In the genomic region with DNA sequence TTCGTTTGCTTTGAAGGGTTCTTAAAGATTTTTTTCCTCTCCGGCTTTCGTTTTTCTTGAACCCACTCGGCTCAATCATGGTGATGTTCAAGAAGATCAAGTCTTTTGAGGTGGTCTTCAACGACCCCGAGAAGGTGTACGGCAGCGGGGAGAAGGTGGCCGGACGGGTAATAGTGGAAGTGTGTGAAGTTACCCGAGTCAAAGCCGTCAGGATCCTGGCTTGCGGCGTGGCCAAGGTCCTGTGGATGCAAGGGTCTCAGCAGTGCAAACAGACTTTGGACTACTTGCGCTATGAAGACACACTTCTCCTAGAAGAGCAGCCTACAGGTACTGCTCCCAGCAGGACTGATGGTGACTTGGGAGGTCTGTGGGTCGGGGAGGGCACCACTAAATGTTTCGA, we compare ENCODE assay signal across 8 mouse cellular contexts. TPM values are rescaled to one million over a fixed set of nuclear protein-coding genes. Genes with fewer than 3 reads are reported as not detected.
DNase-seq lines count a peak whose midpoint lies in the region; ATAC-seq and TF ChIP-seq lines count a peak whose summit lies in the region.

No protein-coding gene starts in this region.

- WGBS in spleen, adult 2 months, result under 1% methylated on average over 17 of the region's 17 CpGs
- under 1% methylated on average over 17 of the region's 17 CpGs for WGBS in intestine, postnatal 0 days
- 1% methylated on average over 15 of the region's 17 CpGs for WGBS in macrophage (ENCODE audit: missing documents)

- H3K9ac ChIP-seq in intestine, postnatal 0 days (ENCODE audit: low read depth, low read length), result peak overlapping the region; percentile 90

- no peak for TF ChIP-seq POLR2A in spleen, adult 2 months (IDR thresholded peaks at IDR 0.05; ENCODE audit: low read depth, low read length)

- H3K27me3 ChIP-seq in spleen, adult 2 months (ENCODE audit: control insufficient read depth, insufficient read depth, low read length), result no peaks in the 10 kb centered on the region
- H3K27me3 ChIP-seq in erythroblast, embryonic 14.5 days (ENCODE audit: control insufficient read depth), result no peaks in the 10 kb centered on the region
- no peaks in the 10 kb centered on the region for H3K27me3 ChIP-seq in intestine, postnatal 0 days (replicated peaks; ENCODE audit: control insufficient read depth, insufficient read depth, low read length)

- peaks cover 27% of the 10 kb centered on the region; the same call in 1 of the 2 replicates for H3K4me1 ChIP-seq in spleen, adult 2 months (ENCODE audit: control insufficient read depth, insufficient read depth, insufficient read length)
- H3K4me1 ChIP-seq in erythroblast, embryonic 14.5 days (ENCODE audit: control insufficient read depth), result peaks cover 43% of the 10 kb centered on the region
- no peaks in the 10 kb centered on the region for H3K4me1 ChIP-seq in intestine, postnatal 0 days (replicated peaks; ENCODE audit: control insufficient read depth, insufficient read depth, low read length)

- H3K79me2 ChIP-seq in macrophage (ENCODE audit: inconsistent target), result peaks cover 60% of the 10 kb centered on the region

- TF ChIP-seq CTCF in spleen, adult 2 months (IDR thresholded peaks at IDR 0.05; ENCODE audit: extremely low read depth, insufficient read depth, insufficient read length, insufficient replicate concordance), result no peak
- TF ChIP-seq CTCF in intestine, postnatal 0 days (IDR thresholded peaks at IDR 0.05; ENCODE audit: low read depth), result no peak

- peak in 1 of 2 experiments; percentile 35 for DNase-seq in spleen, adult 2 months (ENCODE audit: low read depth in 1 of 2, low spot score in 2 of 2)
- no peak for DNase-seq in spleen, postnatal 14 days (ENCODE audit: low spot score in 2 of 2)
- no peak for DNase-seq in frontal cortex, postnatal 14 days (ENCODE audit: low spot score in 2 of 2)
- no peak for DNase-seq in adrenal gland, adult 18-20 months (ENCODE audit: low spot score in 2 of 2)

- 0 out of 2 replicates have a peak, but pooled peaks have one; percentile 5 for ATAC-seq in intestine, postnatal 0 days
- no peak for ATAC-seq in granulocyte monocyte progenitor cell, adult 5-6 weeks (replicated peaks; ENCODE audit: poor library complexity, severe bottlenecking)

- peak overlapping the region; percentile 72 for H3K4me2 ChIP-seq in intestine, postnatal 0 days (replicated peaks; ENCODE audit: low read depth)

- H3K9me3 ChIP-seq in erythroblast, embryonic 14.5 days (ENCODE audit: control insufficient read depth, low read length), result no peaks in the 10 kb centered on the region
- H3K9me3 ChIP-seq in intestine, postnatal 0 days (ENCODE audit: control insufficient read depth), result no peaks in the 10 kb centered on the region

- peak overlapping the region; percentile 99 for H3K4me3 ChIP-seq in spleen, adult 2 months (ENCODE audit: extremely low read depth, insufficient read depth, insufficient read length)
- peak overlapping the region; percentile 100 for H3K4me3 ChIP-seq in erythroblast, embryonic 14.5 days (replicated peaks)
- H3K4me3 ChIP-seq in intestine, postnatal 0 days (ENCODE audit: low read depth, low read length), result peak overlapping the region; percentile 65
- H3K4me3 ChIP-seq in macrophage (ENCODE audit: inconsistent target), result peak overlapping the region; percentile 98

- peaks cover 26% of the 10 kb centered on the region for H3K36me3 ChIP-seq in spleen, adult 2 months (ENCODE audit: control insufficient read depth, insufficient read depth, low read length)
- peaks cover 35% of the 10 kb centered on the region for H3K36me3 ChIP-seq in erythroblast, embryonic 14.5 days (ENCODE audit: control insufficient read depth)
- H3K36me3 ChIP-seq in intestine, postnatal 0 days (ENCODE audit: control insufficient read depth, insufficient read depth), result peaks cover 25% of the 10 kb centered on the region
- H3K36me3 ChIP-seq in macrophage (ENCODE audit: inconsistent target), result peaks cover 17% of the 10 kb centered on the region; the same call in 1 of the 2 replicates

- H3K27ac ChIP-seq in spleen, adult 2 months (ENCODE audit: insufficient read depth, low read length), result peak overlapping the region; percentile 99
- H3K27ac ChIP-seq in intestine, postnatal 0 days (ENCODE audit: low read depth, low read length), result peak overlapping the region; percentile 92
- peak overlapping the region; percentile 100 for H3K27ac ChIP-seq in macrophage

RNA-seq across cellular contexts. Expression of a gene that starts 0.4 kb away (rescaled TPM):
- 423 and 439 TPM in 2 replicates for polyA plus RNA-seq in spleen, adult 2 months (2012; rRNA removed)
- polyA plus RNA-seq in erythroblast, embryonic 14.5 days (2012), result 0.76 and 1.4 TPM in 2 replicates
- 244 and 254 TPM in 2 replicates for polyA plus RNA-seq in intestine, postnatal 0 days (2015; fragmentation: Nextera tagmentation; extraction: Ambion mirVana)
- 100 to 1,000 TPM in 9 of 26 experiments, 10 to 100 TPM in 16, 1 to 10 TPM in 1; 8.8 to 741 (median 70.0) TPM for total RNA-seq in macrophage (2018; cell fraction: chromatin; rRNA removed)
- 100 to 1,000 TPM in 16 of 26 experiments, 10 to 100 TPM in 10; 12.9 to 504 (median 163) TPM for total RNA-seq in macrophage (2018; cell fraction: cytosol; rRNA removed)
- total RNA-seq in macrophage (2018; cell fraction: nucleus; rRNA removed), result 100 to 1,000 TPM in 11 of 26 experiments, 10 to 100 TPM in 15; 14.5 to 587 (median 82.2) TPM
- 198 to 536 TPM (median 239 TPM) in 3 replicates for polyA plus RNA-seq in macrophage (2018)
- total RNA-seq in granulocyte monocyte progenitor cell, adult 5-6 weeks (2014; fragmentation: Nextera tagmentation), result 80.1 and 110 TPM in 2 replicates
- total RNA-seq in granulocyte monocyte progenitor cell, adult 5-6 weeks (2017), result 79.0 and 80.5 TPM in 2 replicates
- 100 to 1,000 TPM; 539 to 784 TPM for total RNA-seq in adrenal gland, adult 18-20 months (2021)

RNA-seq across cellular contexts. Expression of a gene that starts 18.6 kb away (rescaled TPM):
- polyA plus RNA-seq in spleen, adult 2 months (2012; rRNA removed), result 0.18 TPM in 1 of 2 replicates, not detected in the other
- not detected in 2 replicates for polyA plus RNA-seq in erythroblast, embryonic 14.5 days (2012)
- 0.31 and 0.41 TPM in 2 replicates for polyA plus RNA-seq in intestine, postnatal 0 days (2015; fragmentation: Nextera tagmentation; extraction: Ambion mirVana)
- not detected for total RNA-seq in macrophage (2018; cell fraction: chromatin; rRNA removed)
- total RNA-seq in macrophage (2018; cell fraction: cytosol; rRNA removed), result under 1 TPM in 8 of 26 experiments, not detected in 18; 0.19 to 0.52 (median 0.36) TPM
- not detected for total RNA-seq in macrophage (2018; cell fraction: nucleus; rRNA removed)
- not detected in 3 replicates for polyA plus RNA-seq in macrophage (2018)
- not detected in 2 replicates for total RNA-seq in granulocyte monocyte progenitor cell, adult 5-6 weeks (2014; fragmentation: Nextera tagmentation)
- total RNA-seq in granulocyte monocyte progenitor cell, adult 5-6 weeks (2017), result not detected in 2 replicates
- total RNA-seq in adrenal gland, adult 18-20 months (2021), result not detected

RNA-seq across cellular contexts. Expression of a gene that starts 33.2 kb away (rescaled TPM):
- 0.18 and 0.32 TPM in 2 replicates for polyA plus RNA-seq in spleen, adult 2 months (2012; rRNA removed)
- polyA plus RNA-seq in erythroblast, embryonic 14.5 days (2012), result not detected in 2 replicates
- 0.07 TPM in 1 of 2 replicates, not detected in the other for polyA plus RNA-seq in intestine, postnatal 0 days (2015; fragmentation: Nextera tagmentation; extraction: Ambion mirVana)
- not detected for total RNA-seq in macrophage (2018; cell fraction: chromatin; rRNA removed)
- not detected for total RNA-seq in macrophage (2018; cell fraction: cytosol; rRNA removed)
- total RNA-seq in macrophage (2018; cell fraction: nucleus; rRNA removed), result not detected
- polyA plus RNA-seq in macrophage (2018), result not detected in 3 replicates
- not detected in 2 replicates for total RNA-seq in granulocyte monocyte progenitor cell, adult 5-6 weeks (2014; fragmentation: Nextera tagmentation)
- total RNA-seq in granulocyte monocyte progenitor cell, adult 5-6 weeks (2017), result not detected in 2 replicates
- total RNA-seq in adrenal gland, adult 18-20 months (2021), result under 1 TPM in 1 of 2 experiments, not detected in 1; 0.42 TPM

RNA-seq across cellular contexts. Expression of a gene that starts 35.8 kb away (rescaled TPM):
- polyA plus RNA-seq in spleen, adult 2 months (2012; rRNA removed), result 9.2 and 10.7 TPM in 2 replicates
- 1.1 TPM in 2 replicates for polyA plus RNA-seq in erythroblast, embryonic 14.5 days (2012)
- 16.4 and 18.7 TPM in 2 replicates for polyA plus RNA-seq in intestine, postnatal 0 days (2015; fragmentation: Nextera tagmentation; extraction: Ambion mirVana)
- total RNA-seq in macrophage (2018; cell fraction: chromatin; rRNA removed), result 100 to 1,000 TPM in 4 of 26 experiments, 10 to 100 TPM in 22; 12.2 to 172 (median 71.1) TPM
- 10 to 100 TPM; 19.2 to 53.8 (median 30.2) TPM for total RNA-seq in macrophage (2018; cell fraction: cytosol; rRNA removed)
- total RNA-seq in macrophage (2018; cell fraction: nucleus; rRNA removed), result 10 to 100 TPM; 16.6 to 93.9 (median 44.1) TPM
- 31.8 to 127 TPM (median 41.1 TPM) in 3 replicates for polyA plus RNA-seq in macrophage (2018)
- 15.6 and 43.7 TPM in 2 replicates for total RNA-seq in granulocyte monocyte progenitor cell, adult 5-6 weeks (2014; fragmentation: Nextera tagmentation)
- total RNA-seq in granulocyte monocyte progenitor cell, adult 5-6 weeks (2017), result 50.5 and 57.8 TPM in 2 replicates
- 10 to 100 TPM; 35.5 to 38.8 TPM for total RNA-seq in adrenal gland, adult 18-20 months (2021)

RNA-seq across cellular contexts. Expression of a gene that starts 38.3 kb away (rescaled TPM):
- 0.14 and 0.15 TPM in 2 replicates for polyA plus RNA-seq in spleen, adult 2 months (2012; rRNA removed)
- polyA plus RNA-seq in erythroblast, embryonic 14.5 days (2012), result not detected in 2 replicates
- 0.92 and 1.3 TPM in 2 replicates for polyA plus RNA-seq in intestine, postnatal 0 days (2015; fragmentation: Nextera tagmentation; extraction: Ambion mirVana)
- total RNA-seq in macrophage (2018; cell fraction: chromatin; rRNA removed), result under 1 TPM in 1 of 26 experiments, not detected in 25; 0.32 TPM
- total RNA-seq in macrophage (2018; cell fraction: cytosol; rRNA removed), result under 1 TPM in 10 of 26 experiments, not detected in 16; 0.03 to 0.22 (median 0.09) TPM
- under 1 TPM in 2 of 26 experiments, not detected in 24; 0.29 to 0.31 TPM for total RNA-seq in macrophage (2018; cell fraction: nucleus; rRNA removed)
- polyA plus RNA-seq in macrophage (2018), result 0.07 to 0.15 TPM in 2 of 3 replicates, not detected in the other
- not detected in 2 replicates for total RNA-seq in granulocyte monocyte progenitor cell, adult 5-6 weeks (2014; fragmentation: Nextera tagmentation)
- not detected in 2 replicates for total RNA-seq in granulocyte monocyte progenitor cell, adult 5-6 weeks (2017)
- under 1 TPM; 0.76 to 0.77 TPM for total RNA-seq in adrenal gland, adult 18-20 months (2021)

Comparison
In these comparisons a context has a peak if more than half of its experiments do, and no peak if none do; other contexts are left out.
1. RNA of a gene that starts 0.4 kb away (polyA plus RNA-seq): 423 to 439 TPM in spleen, adult 2 months, 244 to 254 TPM in intestine, postnatal 0 days and 198 to 536 TPM in macrophage; 0.76 to 1.4 TPM in erythroblast, embryonic 14.5 days; every median in the first group is over 10 times any median in the second.
2. Peak in every context shown above with its lines, with median percentiles within 50 percentile points of each other: H3K27ac ChIP-seq and H3K4me3 ChIP-seq.